Mouse (Mus musculus): ENCODE data around the gene Etv6. TPM values are rescaled to one million over a fixed set of nuclear protein-coding genes. Genes with fewer than 3 reads are reported as not detected.

Etv6 gene
- polyA plus RNA-seq, 1 experiment from 2014 or later = 17.0 TPM

DNA sequence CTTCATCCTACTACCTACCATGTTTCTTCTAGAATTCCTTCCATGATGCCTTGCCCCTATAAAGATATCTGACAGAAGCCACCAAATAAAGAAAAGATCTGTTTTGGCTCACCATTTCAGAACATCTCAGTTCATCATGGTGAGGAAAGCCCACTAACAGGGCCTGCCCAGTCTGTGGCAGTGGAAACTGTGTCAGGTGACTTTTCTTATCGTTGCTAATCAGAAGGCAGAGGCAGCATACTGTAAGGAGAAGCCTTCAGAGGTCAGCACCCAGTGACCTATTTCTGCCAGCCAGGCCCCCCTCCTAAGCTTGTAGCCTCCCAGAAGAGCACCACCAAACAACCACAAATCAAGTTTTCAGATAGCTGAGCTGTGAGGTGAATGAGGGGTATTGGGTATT lies 135.7 kb downstream of the Etv6 start:
- H3K36me3 ChIP-seq (replicated peaks) = 0 out of 2 replicates have a peak, but pooled peaks cover 4% of the 10 kb centered on the region
- 65% methylated on average over 1 of the region's 1 CpGs for WGBS

DNA sequence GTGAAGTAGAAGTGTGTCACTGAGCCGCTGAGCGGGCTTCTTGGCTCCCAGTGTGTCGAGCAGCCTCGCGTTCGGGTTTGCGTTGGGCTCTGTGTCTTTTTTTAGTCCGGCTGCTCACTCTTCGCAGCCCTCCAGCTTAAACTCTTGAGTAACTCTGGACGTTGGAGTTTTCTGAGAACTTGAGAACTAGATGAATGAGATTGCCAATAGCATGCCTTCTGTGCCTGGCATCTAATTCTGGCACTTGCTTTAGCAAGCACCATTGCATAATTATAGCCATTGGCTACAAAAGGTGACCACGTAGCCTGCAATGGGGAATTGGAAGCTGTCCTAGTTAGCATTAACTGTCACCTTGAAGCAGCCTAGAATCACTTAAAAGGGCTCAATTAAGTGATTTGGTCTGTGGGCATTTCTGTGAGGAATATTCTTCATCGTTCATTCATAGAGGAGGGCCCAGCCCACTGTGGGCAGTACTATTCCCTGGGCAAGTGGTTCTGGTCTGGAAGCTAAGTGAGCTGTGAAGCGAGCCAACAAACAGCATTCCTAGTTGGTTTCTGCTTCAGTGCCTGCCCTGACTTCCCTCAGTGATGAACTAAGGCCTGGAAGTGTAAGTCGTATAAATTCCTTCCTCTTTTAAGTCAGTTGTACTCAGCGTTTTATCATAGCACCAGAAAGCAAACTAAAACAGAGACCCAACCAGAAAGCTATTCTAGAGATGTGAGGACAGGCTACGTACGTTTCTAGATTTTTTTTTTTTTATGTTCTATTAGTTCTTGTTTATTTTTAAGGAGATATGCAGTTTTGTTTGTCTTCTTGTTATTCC lies 136.6 kb downstream of the Etv6 start:
- Histone ChIP-seq H3K27ac (replicated peaks) (no peak overlapping the region), H3K9me3 (no peaks in the 10 kb centered on the region), H3K36me3 (replicated peaks) (0 out of 2 replicates have a peak, but pooled peaks cover 4% of the 10 kb centered on the region), H3K4me1 (peaks cover 42% of the 10 kb centered on the region), H3K27me3 (replicated peaks; ENCODE audit: low read depth, poor library complexity, severe bottlenecking) (no peaks in the 10 kb centered on the region), H3K4me3 (no peak overlapping the region)
- WGBS = 92% methylated on average over 17 of the region's 17 CpGs
- no peak for DNase-seq (ENCODE audit: low spot score)

More for the DNA sequence above, 135.7 kb downstream of the Etv6 start:
- H3K4me3 ChIP-seq = no peak overlapping the region
- H3K4me1 ChIP-seq = peaks cover 48% of the 10 kb centered on the region
- H3K27me3 ChIP-seq (replicated peaks; ENCODE audit: low read depth, poor library complexity, severe bottlenecking) = no peaks in the 10 kb centered on the region
- no peak for DNase-seq (ENCODE audit: low spot score)
- no peaks in the 10 kb centered on the region for H3K9me3 ChIP-seq
- no peak overlapping the region for H3K27ac ChIP-seq (replicated peaks)

- no peak overlapping the region for H3K27ac ChIP-seq (replicated peaks)
- WGBS = 87% methylated on average over 6 of the region's 6 CpGs
- H3K4me1 ChIP-seq = peaks cover 35% of the 10 kb centered on the region
- no peaks in the 10 kb centered on the region for H3K27me3 ChIP-seq (replicated peaks; ENCODE audit: low read depth, poor library complexity, severe bottlenecking)
- no peaks in the 10 kb centered on the region for H3K9me3 ChIP-seq
- no peak for DNase-seq (ENCODE audit: low spot score)
- H3K4me3 ChIP-seq = no peak overlapping the region
- 0 out of 2 replicates have a peak, but pooled peaks cover 4% of the 10 kb centered on the region for H3K36me3 ChIP-seq (replicated peaks)
Measured at GRCm38 (mm10) chr6:134173439-134173838, 137.9 kb downstream of the Etv6 start.

DNA sequence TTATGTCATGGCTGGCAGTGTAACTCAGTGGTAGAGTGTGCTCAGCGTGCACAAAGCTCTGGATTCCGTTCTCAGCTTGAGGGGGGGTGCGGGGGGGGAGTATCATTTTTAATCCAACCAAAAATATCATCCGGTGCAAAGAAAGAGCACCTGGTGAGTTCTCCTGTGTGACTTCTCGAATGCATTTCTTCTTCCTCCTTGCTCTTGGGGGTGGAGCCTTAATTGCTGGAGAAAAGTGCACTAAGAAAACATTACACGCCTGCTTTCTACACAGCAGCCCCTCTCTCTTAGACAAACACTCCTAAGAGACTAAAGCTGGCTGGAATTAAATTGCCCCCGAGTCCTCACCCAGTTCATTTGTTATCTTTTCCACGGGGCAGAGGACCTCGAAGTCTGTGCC lies 139.6 kb downstream of the Etv6 start:
- WGBS = 48% methylated on average over 9 of the region's 9 CpGs
- H3K4me1 ChIP-seq = peaks cover 26% of the 10 kb centered on the region
- no peaks in the 10 kb centered on the region for H3K27me3 ChIP-seq (replicated peaks; ENCODE audit: low read depth, poor library complexity, severe bottlenecking)
- H3K36me3 ChIP-seq (replicated peaks) = 0 out of 2 replicates have a peak, but pooled peaks cover 4% of the 10 kb centered on the region
- DNase-seq (ENCODE audit: low spot score) = no peak
- H3K9me3 ChIP-seq = no peaks in the 10 kb centered on the region
- H3K27ac ChIP-seq (replicated peaks) = no peak overlapping the region
- H3K4me3 ChIP-seq = no peak overlapping the region

DNA sequence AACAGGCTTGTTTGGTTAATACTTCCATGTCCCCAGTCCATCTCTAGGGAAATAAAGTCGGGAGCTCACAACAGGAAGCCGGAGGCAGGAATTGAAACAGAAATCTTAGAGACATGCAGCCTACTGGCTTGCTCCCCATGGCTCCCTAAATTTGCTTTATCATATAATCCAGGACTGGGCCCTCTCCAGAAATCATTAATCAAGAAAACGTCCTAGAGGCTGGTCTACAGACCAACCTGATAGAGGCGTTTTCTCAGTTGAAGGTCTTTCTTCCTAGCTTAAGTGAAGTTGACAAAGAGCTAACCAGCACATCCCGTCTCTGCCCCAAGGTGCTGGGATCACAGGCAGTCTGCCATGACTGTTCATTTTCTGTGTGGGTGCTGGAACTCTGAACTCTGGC lies 141.7 kb downstream of the Etv6 start:
- DNase-seq (ENCODE audit: low spot score) = no peak
- Histone ChIP-seq H3K9me3 (no peaks in the 10 kb centered on the region), H3K4me1 (peaks cover 13% of the 10 kb centered on the region), H3K4me3 (no peak overlapping the region), H3K27ac (replicated peaks) (no peak overlapping the region), H3K36me3 (replicated peaks) (0 out of 2 replicates have a peak, but pooled peaks cover under 1% of the 10 kb centered on the region), H3K27me3 (replicated peaks; ENCODE audit: low read depth, poor library complexity, severe bottlenecking) (no peaks in the 10 kb centered on the region)
- 84% methylated on average over 5 of the region's 5 CpGs for WGBS

- whole genome bisulfite sequencing = 88% methylated on average over 17 of the region's 17 CpGs
Measured at GRCm38 (mm10) chr6:134182301-134182948, 146.9 kb downstream of the Etv6 start.

DNA sequence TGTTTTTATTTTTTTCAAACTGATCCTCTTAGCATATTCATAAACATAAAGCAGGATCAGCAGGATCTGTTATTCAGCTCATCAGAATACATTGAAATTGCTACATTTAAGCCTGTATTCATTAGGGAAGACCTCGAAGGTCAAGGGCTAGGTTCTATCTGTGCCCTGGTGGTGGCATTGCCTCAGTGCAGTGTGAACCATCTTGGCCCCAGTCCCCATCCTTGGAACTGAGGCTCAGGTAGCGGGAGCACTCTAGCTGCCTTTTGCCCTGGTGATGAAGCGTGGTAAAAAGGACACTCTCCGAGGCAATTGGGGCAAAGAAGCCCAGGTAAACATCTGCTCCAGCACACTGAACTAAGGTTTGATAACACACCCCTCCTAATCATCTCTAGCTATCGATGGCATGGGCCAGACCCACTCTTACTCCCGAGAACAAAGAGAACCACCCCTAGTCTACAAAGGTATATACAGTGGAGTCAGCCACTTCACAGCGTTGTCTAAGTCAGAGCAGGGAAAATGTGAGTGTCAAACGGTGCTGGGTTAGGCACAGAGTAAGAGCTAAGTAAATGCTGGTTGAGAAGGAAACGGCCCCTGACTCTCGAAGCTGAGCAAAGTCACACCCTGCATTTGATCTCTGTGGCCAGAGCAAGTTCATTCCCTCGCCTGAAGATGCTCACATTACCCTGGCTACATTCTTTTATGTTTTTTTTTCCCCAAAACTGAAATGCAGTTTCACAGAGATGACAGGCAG lies 148.3 kb downstream of the Etv6 start:
- H3K27me3 ChIP-seq (replicated peaks; ENCODE audit: low read depth, poor library complexity, severe bottlenecking) = no peaks in the 10 kb centered on the region
- peaks cover 9% of the 10 kb centered on the region for H3K4me1 ChIP-seq
- H3K4me3 ChIP-seq = no peak overlapping the region
- WGBS = 86% methylated on average over 11 of the region's 11 CpGs
- no peak for DNase-seq (ENCODE audit: low spot score)
- H3K36me3 ChIP-seq (replicated peaks) = 0 out of 2 replicates have a peak, but pooled peaks cover 2% of the 10 kb centered on the region
- no peak overlapping the region for H3K27ac ChIP-seq (replicated peaks)
- H3K9me3 ChIP-seq = no peaks in the 10 kb centered on the region

More at GRCm38 (mm10) chr6:134182301-134182948, 146.9 kb downstream of the Etv6 start:
- H3K4me1 ChIP-seq = no peaks in the 10 kb centered on the region
- no peak overlapping the region for H3K4me3 ChIP-seq
- no peaks in the 10 kb centered on the region for H3K27me3 ChIP-seq (replicated peaks; ENCODE audit: low read depth, poor library complexity, severe bottlenecking)
- H3K9me3 ChIP-seq = no peaks in the 10 kb centered on the region
- 0 out of 2 replicates have a peak, but pooled peaks cover 2% of the 10 kb centered on the region for H3K36me3 ChIP-seq (replicated peaks)
- DNase-seq (ENCODE audit: low spot score) = no peak
- no peak overlapping the region for H3K27ac ChIP-seq (replicated peaks)

DNA sequence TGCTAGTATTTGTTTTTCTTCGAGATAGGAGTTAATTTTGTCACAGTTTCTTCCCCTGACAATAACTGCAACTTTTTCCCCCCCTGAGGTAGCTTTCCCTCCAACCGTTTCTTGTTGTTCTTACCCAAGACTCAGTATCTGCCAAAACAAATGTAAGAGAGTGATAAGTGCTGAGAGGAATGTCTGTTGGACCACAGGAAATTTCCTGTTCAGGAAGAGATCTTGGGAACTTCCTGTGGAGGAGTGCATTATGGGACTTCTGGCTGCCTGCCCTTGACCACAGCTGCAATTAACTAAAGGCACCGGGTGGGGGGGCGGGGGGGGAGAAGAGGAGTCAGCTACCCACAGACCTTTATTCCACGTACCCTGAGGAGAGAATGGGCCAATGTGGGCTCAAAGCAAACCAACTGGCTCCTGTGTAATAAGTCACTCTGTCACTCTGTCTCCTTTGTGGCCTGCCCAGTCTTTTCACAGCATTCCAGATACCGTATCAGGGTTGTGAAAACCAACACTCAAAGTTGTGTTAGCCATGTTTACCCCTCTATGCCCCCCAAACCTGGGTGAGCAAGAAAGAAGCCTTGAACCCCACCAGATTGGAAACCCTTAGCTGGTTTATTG lies 150.9 kb downstream of the Etv6 start:
- H3K36me3 ChIP-seq (replicated peaks) = 0 out of 2 replicates have a peak, but pooled peaks cover 2% of the 10 kb centered on the region
- H3K27me3 ChIP-seq (replicated peaks; ENCODE audit: low read depth, poor library complexity, severe bottlenecking) = no peaks in the 10 kb centered on the region
- WGBS = 80% methylated on average over 6 of the region's 6 CpGs
- no peaks in the 10 kb centered on the region for H3K9me3 ChIP-seq
- H3K4me3 ChIP-seq = no peak overlapping the region
- DNase-seq (ENCODE audit: low spot score) = no peak
- H3K4me1 ChIP-seq = peaks cover 25% of the 10 kb centered on the region
- no peak overlapping the region for H3K27ac ChIP-seq (replicated peaks)

GRCm38 (mm10) chr6:134188719-134189118 lies 153.2 kb downstream of the Etv6 start:
- Histone ChIP-seq H3K27ac (replicated peaks) (no peak overlapping the region), H3K4me3 (no peak overlapping the region), H3K36me3 (replicated peaks) (0 out of 2 replicates have a peak, but pooled peaks cover 2% of the 10 kb centered on the region), H3K27me3 (replicated peaks; ENCODE audit: low read depth, poor library complexity, severe bottlenecking) (no peaks in the 10 kb centered on the region), H3K4me1 (peaks cover 25% of the 10 kb centered on the region), H3K9me3 (no peaks in the 10 kb centered on the region)
- no peak for DNase-seq (ENCODE audit: low spot score)
- WGBS = 42% methylated on average over 3 of the region's 3 CpGs

DNA sequence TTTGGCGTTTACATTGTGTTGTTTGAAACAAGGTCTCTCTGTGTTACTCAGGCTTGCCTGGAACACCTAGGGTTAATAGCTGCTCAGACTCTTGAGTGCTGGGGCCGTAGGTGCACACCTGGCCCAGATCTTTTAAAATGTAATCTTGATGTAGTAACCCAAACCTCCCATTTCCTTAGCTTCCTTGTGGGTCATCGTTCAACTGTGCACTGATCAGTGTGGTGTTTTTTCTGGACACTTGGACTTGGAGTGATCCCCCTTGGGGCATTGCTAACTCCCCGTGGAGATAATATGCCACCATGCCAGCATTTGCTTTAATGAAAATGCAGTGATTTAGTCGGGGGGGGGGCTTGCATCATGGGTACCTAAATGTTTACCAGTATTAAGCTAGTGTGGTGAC lies 153.7 kb downstream of the Etv6 start:
- Histone ChIP-seq H3K9me3 (no peaks in the 10 kb centered on the region), H3K36me3 (replicated peaks) (0 out of 2 replicates have a peak, but pooled peaks cover 2% of the 10 kb centered on the region), H3K4me3 (no peak overlapping the region), H3K4me1 (peaks cover 25% of the 10 kb centered on the region), H3K27me3 (replicated peaks; ENCODE audit: low read depth, poor library complexity, severe bottlenecking) (no peaks in the 10 kb centered on the region), H3K27ac (replicated peaks) (peak overlapping the region; percentile 55; the same call in 1 of the 2 replicates)
- DNase-seq (ENCODE audit: low spot score) = no peak
- WGBS = 39% methylated on average over 5 of the region's 5 CpGs

GRCm38 (mm10) chr6:134189575-134190132 lies 154.2 kb downstream of the Etv6 start:
- H3K9me3 ChIP-seq = no peaks in the 10 kb centered on the region
- no peak overlapping the region for H3K4me3 ChIP-seq
- DNase-seq (ENCODE audit: low spot score) = no peak
- no peaks in the 10 kb centered on the region for H3K27me3 ChIP-seq (replicated peaks; ENCODE audit: low read depth, poor library complexity, severe bottlenecking)
- peaks cover 25% of the 10 kb centered on the region for H3K4me1 ChIP-seq
- 36% methylated on average over 7 of the region's 7 CpGs for WGBS
- 0 out of 2 replicates have a peak, but pooled peaks cover 2% of the 10 kb centered on the region for H3K36me3 ChIP-seq (replicated peaks)
- H3K27ac ChIP-seq (replicated peaks) = peak overlapping the region; percentile 55; the same call in 1 of the 2 replicates
